ENCODE assay signal across 18 mouse cellular contexts in genomic region chr15:96769751-96770150, GRCm38 (mm10).
A peak's percentile ranks its signal among the peaks of the same experiment; 100 is the strongest.
DNase-seq lines count a peak whose midpoint lies in the region; ATAC-seq lines count a peak whose summit lies in the region.
"Had no signal": no experiment of that assay in that cellular context is flagged by ENCODE, and none has a peak within 500 bp of the region (broad histone marks: within the 10 kb centered on the region; RNA-seq: fewer than 3 reads in every experiment).

No protein-coding gene starts in this region.

- DNase-seq in heart, embryonic 10.5 days (ENCODE audit: low spot score): no peak
- no peak for DNase-seq in heart, postnatal 36 days
- no peak for DNase-seq in lung, postnatal 4 days
- peak; percentile 60 for DNase-seq in heart, postnatal 4 days
- no peak for DNase-seq in retina, embryonic 14.5 days (ENCODE audit: low spot score)
- DNase-seq: cerebellum, adult 11 months; cerebellum, postnatal 14 days; embryo, embryonic 11 days; kidney, adult 18-20 months; lung, postnatal 36 days; right cerebral cortex, postnatal 25 days; thymus, postnatal 4 days had no signal

- intact Hi-C loops in heart, postnatal 36 days (cut with DNase I): no loop called here

- 27% methylated on average over 11 of the region's 11 CpGs for whole genome bisulfite sequencing in heart, embryonic 10.5 days
- 50% methylated on average over 11 of the region's 11 CpGs for WGBS in lung, embryonic 16.5 days
- WGBS in heart, embryonic 14.5 days: 21% methylated on average over 11 of the region's 11 CpGs

- H3K9me3 ChIP-seq in heart, embryonic 10.5 days: no peaks in the 10 kb centered on the region
- no peaks in the 10 kb centered on the region for H3K9me3 ChIP-seq in lung, embryonic 16.5 days (ENCODE audit: control insufficient read depth, low read length)
- H3K9me3 ChIP-seq in heart, embryonic 14.5 days (ENCODE audit: control insufficient read depth, low read length): no peaks in the 10 kb centered on the region
- H3K9me3 ChIP-seq: embryonic facial prominence, embryonic 15.5 days; midbrain, embryonic 10.5 days had no signal

- H3K36me3 ChIP-seq in heart, embryonic 10.5 days: no peaks in the 10 kb centered on the region
- H3K36me3 ChIP-seq in lung, embryonic 16.5 days (ENCODE audit: control insufficient read depth, insufficient read depth, low read length): no peaks in the 10 kb centered on the region
- H3K36me3 ChIP-seq in heart, embryonic 14.5 days (ENCODE audit: control insufficient read depth, insufficient read depth, low read length): no peaks in the 10 kb centered on the region
- H3K36me3 ChIP-seq: embryonic facial prominence, embryonic 15.5 days; midbrain, embryonic 10.5 days had no signal

- H3K4me1 ChIP-seq in heart, embryonic 10.5 days: peaks cover 56% of the 10 kb centered on the region
- 0 out of 2 replicates have a peak, but pooled peaks cover 7% of the 10 kb centered on the region for H3K4me1 ChIP-seq in lung, embryonic 16.5 days (replicated peaks; ENCODE audit: control insufficient read depth, insufficient read depth, low read length)
- peaks cover 39 to 41% of the 10 kb centered on the region in 2 experiments for H3K4me1 ChIP-seq in heart, embryonic 14.5 days (ENCODE audit: control insufficient read depth in 2 of 2, insufficient read depth in 2 of 2, low read length in 2 of 2)

- peak; percentile 15; the same call in 1 of the 2 replicates for ATAC-seq in lung, embryonic 16.5 days (ENCODE audit: low read depth)
- ATAC-seq in heart, embryonic 14.5 days (ENCODE audit: insufficient number of reproducible peaks, insufficient read depth, low FRiP score, low read depth): no peak

- H3K27ac ChIP-seq in heart, embryonic 10.5 days: peak overlapping the region; percentile 83
- H3K27ac ChIP-seq in lung, embryonic 16.5 days (ENCODE audit: low read length): no peak overlapping the region
- peak overlapping the region in 1 of 2 experiments; percentile 38; a peak in 1 of 4 replicates for H3K27ac ChIP-seq in heart, embryonic 14.5 days (replicated peaks in 1 of 2; ENCODE audit: control insufficient read depth in 1 of 2, insufficient read depth in 1 of 2, low read depth in 2 of 2, low read length in 2 of 2)
- H3K27ac ChIP-seq: embryonic facial prominence, embryonic 15.5 days; layer of hippocampus, adult 2 months; left cerebral cortex, adult 2 months; midbrain, embryonic 10.5 days had no signal

- no peak overlapping the region for H3K9ac ChIP-seq in lung, embryonic 16.5 days (ENCODE audit: low read length)
- peak overlapping the region; percentile 30; the same call in 1 of the 2 replicates for H3K9ac ChIP-seq in heart, embryonic 14.5 days (ENCODE audit: low read length)
- H3K9ac ChIP-seq: embryonic facial prominence, embryonic 15.5 days had no signal

- H3K4me2 ChIP-seq in lung, embryonic 16.5 days (ENCODE audit: low read depth, low read length): no peak overlapping the region
- no peak overlapping the region for H3K4me2 ChIP-seq in heart, embryonic 14.5 days (ENCODE audit: low read length)
- H3K4me2 ChIP-seq: embryonic facial prominence, embryonic 15.5 days had no signal

- H3K27me3 ChIP-seq in heart, embryonic 10.5 days (ENCODE audit: insufficient read depth, poor library complexity, severe bottlenecking): no peaks in the 10 kb centered on the region
- no peaks in the 10 kb centered on the region for H3K27me3 ChIP-seq in lung, embryonic 16.5 days (ENCODE audit: control insufficient read depth, insufficient read depth, low read depth, low read length)
- H3K27me3 ChIP-seq in heart, embryonic 14.5 days (ENCODE audit: control insufficient read depth, insufficient read depth, low read length): no peaks in the 10 kb centered on the region
- H3K27me3 ChIP-seq: embryonic facial prominence, embryonic 15.5 days had no signal

- H3K4me3 ChIP-seq in heart, embryonic 10.5 days: no peak overlapping the region
- H3K4me3 ChIP-seq in lung, embryonic 16.5 days (ENCODE audit: low read length): no peak overlapping the region
- H3K4me3 ChIP-seq in heart, embryonic 14.5 days (ENCODE audit: control insufficient read depth in 1 of 2, insufficient read depth in 1 of 2, low read depth in 1 of 2, low read length in 2 of 2): no peak overlapping the region
- H3K4me3 ChIP-seq: embryonic facial prominence, embryonic 15.5 days; layer of hippocampus, adult 2 months; left cerebral cortex, adult 2 months; midbrain, embryonic 10.5 days had no signal
